Mouse (Mus musculus): ENCODE results near the gene Gm10406.
"Not testable (repeated sequence)": the region's sequence is repeated elsewhere in the genome, so short reads cannot be mapped to it uniquely, and the experiment has no call there.

Gm10406 gene

DNA sequence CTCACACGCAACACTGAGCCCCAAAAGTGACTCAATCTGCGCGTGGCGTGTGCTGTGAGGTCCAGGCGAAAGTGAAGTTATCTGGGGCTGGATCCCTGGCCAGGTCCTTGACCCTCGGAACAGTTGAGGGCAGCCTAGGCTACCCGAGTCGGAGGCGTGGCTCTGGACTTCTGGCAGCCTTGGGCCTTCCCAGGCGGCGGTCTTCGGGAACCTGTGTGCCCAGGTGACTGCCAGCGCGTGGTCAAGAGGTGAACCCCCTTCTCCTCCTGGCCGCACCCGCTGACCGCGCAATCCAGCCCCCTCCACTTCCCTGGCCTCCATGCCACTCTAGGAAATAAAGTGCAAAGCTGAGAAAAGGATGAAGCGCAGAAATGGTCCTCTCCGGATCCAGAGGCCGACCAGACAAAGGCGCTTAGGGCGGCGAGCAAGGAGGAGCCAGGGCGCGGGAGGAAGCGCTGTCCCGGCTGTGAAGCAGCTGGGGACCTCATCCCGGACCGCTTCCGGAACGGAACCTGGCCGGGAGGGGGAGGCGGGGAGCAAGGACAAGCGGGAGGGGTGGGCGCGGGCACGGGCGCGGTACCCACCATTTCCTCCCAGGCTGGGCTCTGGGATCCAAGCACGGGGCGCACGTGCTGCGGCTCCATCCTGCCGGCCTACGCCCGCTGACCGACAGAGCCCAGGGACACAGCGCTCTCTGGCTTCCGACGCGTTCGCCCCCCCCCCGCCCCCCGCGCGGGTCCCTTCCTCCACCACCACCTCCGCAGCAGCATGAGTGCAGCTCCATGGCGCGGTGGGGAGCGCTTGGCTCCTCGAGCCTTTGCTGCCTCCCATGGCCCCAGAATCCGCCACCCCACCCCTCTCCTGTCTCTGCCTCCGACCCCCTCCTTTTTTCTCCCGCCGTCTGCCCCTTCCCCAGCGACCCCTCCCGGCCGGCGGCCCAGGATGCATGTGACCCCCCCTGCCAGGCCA lies at the start of gene Gm10406:
TSS of gene Gm10406 (minus strand) at position 669 of the 969 bp plus-strand sequence.
- DNase-seq (ENCODE audit: low spot score), result not testable (repeated sequence)

- not testable (repeated sequence) for DNase-seq (ENCODE audit: low spot score)
Observed at GRCm38 (mm10) chr14:7044870-7045269, 17.6 kb upstream of the Gm10406 start, which contains the start of gene Gm3685. Gene Gm3685 (minus strand): TSS chr14:7044970.

DNA sequence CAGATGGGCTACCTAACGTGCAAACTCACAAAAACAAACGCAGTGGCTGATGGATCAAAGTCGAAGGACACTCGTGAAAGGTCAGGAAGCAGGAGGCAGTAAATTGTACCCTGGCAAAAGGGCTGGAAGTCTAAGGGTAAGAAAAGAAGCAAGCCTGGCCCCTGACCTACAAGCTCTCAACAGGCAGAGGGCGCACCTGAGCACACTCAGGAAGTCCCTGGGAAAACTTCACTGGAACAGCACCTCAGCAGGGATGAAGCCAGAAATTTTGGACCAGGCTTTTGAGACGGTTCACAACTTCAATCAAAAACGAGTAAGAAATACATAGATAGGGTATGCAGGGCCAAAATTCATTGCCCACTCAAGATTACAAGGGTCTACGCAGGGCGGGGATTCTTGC lies 975 bp downstream of the Gm10406 start:
- DNase-seq (ENCODE audit: low spot score), result not testable (repeated sequence)

- not testable (repeated sequence) for DNase-seq (ENCODE audit: low spot score)
Observed at GRCm38 (mm10) chr14:6973718-6974117, 53.5 kb downstream of the Gm10406 start, which contains the start of gene Gm6356. Gene Gm6356 (minus strand): TSS chr14:6973818.
